Mouse (Mus musculus) lung, postnatal 4 days (tissue): ENCODE results near the gene Hecw2.
A peak's percentile ranks its signal among the peaks of the same experiment; 100 is the strongest.

ENCODE experiments used
- DNase-seq, 2 experiments: peaks; one replicate each; pipeline ENCODE4 v3.0.0; 2021

Hecw2 gene

GRCm38 (mm10) chr1:53976721-53977120 lies 218.2 kb downstream of the Hecw2 start:
- DNase-seq: no peak

GRCm38 (mm10) chr1:53976100-53976499 lies 218.9 kb downstream of the Hecw2 start:
- DNase-seq: no peak

GRCm38 (mm10) chr1:53974941-53975340 lies 220.0 kb downstream of the Hecw2 start:
- DNase-seq: peak; percentile 31 to 43

GRCm38 (mm10) chr1:53970326-53970977 lies 224.5 kb downstream of the Hecw2 start:
- peak; percentile 43 to 58 for DNase-seq

GRCm38 (mm10) chr1:53952395-53952794 lies 242.6 kb downstream of the Hecw2 start:
- DNase-seq: no peak

- DNase-seq: no peak
These were observed 249.2 kb downstream of the Hecw2 start for GRCm38 (mm10) chr1:53945815-53946214.

- no peak for DNase-seq
These were observed 252.5 kb downstream of the Hecw2 start for GRCm38 (mm10) chr1:53942468-53942867.

- no peak for DNase-seq
These were observed 253.4 kb downstream of the Hecw2 start for GRCm38 (mm10) chr1:53941528-53941927.

GRCm38 (mm10) chr1:53940268-53941017 lies 254.5 kb downstream of the Hecw2 start:
- DNase-seq: peak; percentile 22 to 43

- DNase-seq: no peak
These were observed 255.7 kb downstream of the Hecw2 start for GRCm38 (mm10) chr1:53939291-53939690.

- DNase-seq: no peak
These were observed 261.7 kb downstream of the Hecw2 start for GRCm38 (mm10) chr1:53933308-53933707.

- no peak for DNase-seq
These were observed 263.7 kb downstream of the Hecw2 start for GRCm38 (mm10) chr1:53931314-53931713.

- peak; percentile 31 to 40 for DNase-seq
These were observed 267.4 kb downstream of the Hecw2 start for GRCm38 (mm10) chr1:53927605-53928004.

- no peak for DNase-seq
These were observed 269.6 kb downstream of the Hecw2 start for GRCm38 (mm10) chr1:53925149-53925901.

- no peak for DNase-seq
These were observed 283.1 kb downstream of the Hecw2 start for GRCm38 (mm10) chr1:53911848-53912247.

- DNase-seq: no peak
These were observed 284.7 kb downstream of the Hecw2 start for GRCm38 (mm10) chr1:53910251-53910650.

GRCm38 (mm10) chr1:53909118-53909517 lies 285.9 kb downstream of the Hecw2 start:
- no peak for DNase-seq

GRCm38 (mm10) chr1:53906175-53906574 lies 288.8 kb downstream of the Hecw2 start:
- DNase-seq: no peak

GRCm38 (mm10) chr1:53900416-53900815 lies 294.6 kb downstream of the Hecw2 start:
- no peak for DNase-seq

- no peak for DNase-seq
These were observed 300.7 kb downstream of the Hecw2 start for GRCm38 (mm10) chr1:53894299-53894698.

- no peak for DNase-seq
These were observed 304.6 kb downstream of the Hecw2 start for GRCm38 (mm10) chr1:53890380-53890779.

GRCm38 (mm10) chr1:53889806-53890205 lies 305.2 kb downstream of the Hecw2 start:
- DNase-seq: no peak

GRCm38 (mm10) chr1:53882480-53882879 lies 312.5 kb downstream of the Hecw2 start:
- DNase-seq: no peak

- DNase-seq: no peak
These were observed 319.0 kb downstream of the Hecw2 start for GRCm38 (mm10) chr1:53875919-53876318.
